Mouse (Mus musculus): ENCODE data around the gene Apoe. TPM values are rescaled to one million over a fixed set of nuclear protein-coding genes. Genes with fewer than 3 reads are reported as not detected.
"Not testable (repeated sequence)": the region's sequence is repeated elsewhere in the genome, so short reads cannot be mapped to it uniquely, and the experiment has no call there.

Gene Apoe
- polyA plus RNA-seq, 1 experiment, result 2.3 TPM

DNA sequence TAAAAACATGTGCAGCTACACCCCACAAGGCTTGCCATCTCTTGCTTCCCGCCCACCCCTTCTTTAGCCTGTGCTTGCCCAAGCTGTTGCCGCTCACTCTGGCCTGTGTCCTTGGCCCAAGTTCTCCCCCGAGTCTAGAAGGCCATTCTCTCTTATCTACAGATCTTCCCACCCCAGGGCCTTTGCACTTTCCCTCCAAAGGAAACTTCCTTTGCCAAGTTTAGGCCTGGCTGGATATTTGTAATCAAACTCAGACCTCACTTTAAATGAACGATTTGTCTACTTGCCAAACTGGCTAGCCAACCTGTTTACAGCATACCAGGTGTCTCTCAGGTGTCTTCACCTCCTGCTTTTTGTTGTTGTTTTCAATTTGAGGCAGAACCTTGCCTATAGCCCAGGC, 8.1 kb downstream of the Apoe start:
- Histone ChIP-seq H3K27me3 (ENCODE audit: control insufficient read depth, insufficient read depth, insufficient read length) (peaks cover 8% of the 10 kb centered on the region), H3K4me3 (no peak overlapping the region), H3K36me3 (ENCODE audit: control insufficient read depth, insufficient read depth) (no peaks in the 10 kb centered on the region), H3K79me2 (ENCODE audit: control insufficient read depth, insufficient read depth) (no peaks in the 10 kb centered on the region), H3K4me2 (ENCODE audit: low read depth) (no peak overlapping the region), H3ac (ENCODE audit: control insufficient read depth, insufficient read length) (no peak overlapping the region)
- TF ChIP-seq TCF3 (IDR thresholded peaks at IDR 0.05; ENCODE audit: insufficient read length, low read depth), result no peak
- TF ChIP-seq USF1 (IDR thresholded peaks at IDR 0.05; ENCODE audit: low read depth), result no peak
- no peak for TF ChIP-seq MYOD1 (IDR thresholded peaks at IDR 0.05; ENCODE audit: control insufficient read depth in 1 of 3, insufficient read length in 2 of 3, low read depth in 2 of 3)
- no peak for TF ChIP-seq E2F4 (IDR thresholded peaks at IDR 0.05; ENCODE audit: insufficient read depth)
- TF ChIP-seq CEBPB (IDR thresholded peaks at IDR 0.05; ENCODE audit: insufficient read depth, poor library complexity, severe bottlenecking), result no peak
- TF ChIP-seq MYOG (IDR thresholded peaks at IDR 0.05; ENCODE audit: control insufficient read depth in 1 of 3, insufficient read depth in 1 of 3, insufficient read length in 2 of 3, low read depth in 2 of 3), result no peak
- no peak for TF ChIP-seq REST (IDR thresholded peaks at IDR 0.05; ENCODE audit: insufficient read depth, insufficient read length)

DNA sequence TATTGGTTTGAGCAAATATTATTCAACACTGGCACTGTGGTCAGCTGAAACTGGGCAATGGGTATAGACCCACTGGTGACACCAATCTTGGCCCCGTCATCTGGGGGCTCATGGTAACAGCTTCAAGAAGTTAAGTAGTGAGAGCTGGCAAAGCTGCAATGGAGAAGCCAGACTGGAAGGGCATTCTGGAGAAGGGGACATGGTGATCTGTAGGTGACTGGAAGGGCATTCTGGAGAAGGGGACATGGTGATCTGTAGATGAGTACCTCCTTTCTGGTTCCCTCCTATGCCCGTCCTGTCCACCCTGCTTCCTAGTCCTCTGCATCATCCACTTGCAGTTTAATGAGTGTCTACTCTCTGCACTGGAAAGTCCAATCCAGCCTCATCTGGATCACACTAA, 10.4 kb downstream of the Apoe start:
- Histone ChIP-seq H3ac (ENCODE audit: control insufficient read depth, insufficient read length) (no peak overlapping the region), H3K4me2 (ENCODE audit: low read depth) (no peak overlapping the region), H3K4me3 (no peak overlapping the region), H3K27me3 (ENCODE audit: control insufficient read depth, insufficient read depth, insufficient read length) (peaks cover 15% of the 10 kb centered on the region), H3K79me2 (ENCODE audit: control insufficient read depth, insufficient read depth) (no peaks in the 10 kb centered on the region), H3K36me3 (ENCODE audit: control insufficient read depth, insufficient read depth) (no peaks in the 10 kb centered on the region)
- TF ChIP-seq TCF12 (IDR thresholded peaks at IDR 0.05; ENCODE audit: insufficient read depth, poor library complexity, severe bottlenecking) (no peak), POLR2AphosphoS2 (IDR thresholded peaks at IDR 0.05; ENCODE audit: insufficient read length, low read depth) (no peak), CEBPB (IDR thresholded peaks at IDR 0.05; ENCODE audit: insufficient read depth, poor library complexity, severe bottlenecking) (no peak), TCF3 (IDR thresholded peaks at IDR 0.05; ENCODE audit: insufficient read length, low read depth) (no peak), SRF (IDR thresholded peaks at IDR 0.05; ENCODE audit: control insufficient read depth, insufficient read length, low read depth) (no peak), POLR2A (IDR thresholded peaks at IDR 0.05; ENCODE audit: insufficient read length, low read depth) (no peak), E2F4 (IDR thresholded peaks at IDR 0.05; ENCODE audit: insufficient read depth) (no peak), MYOG (IDR thresholded peaks at IDR 0.05; ENCODE audit: control insufficient read depth in 1 of 3, insufficient read depth in 1 of 3, insufficient read length in 2 of 3, low read depth in 2 of 3) (no peak), REST (IDR thresholded peaks at IDR 0.05; ENCODE audit: insufficient read depth, insufficient read length) (no peak), USF1 (IDR thresholded peaks at IDR 0.05; ENCODE audit: low read depth) (no peak), MYOD1 (IDR thresholded peaks at IDR 0.05; ENCODE audit: control insufficient read depth in 1 of 3, insufficient read length in 2 of 3, low read depth in 2 of 3) (no peak), MAX (IDR thresholded peaks at IDR 0.05; ENCODE audit: low read depth) (no peak)

DNA sequence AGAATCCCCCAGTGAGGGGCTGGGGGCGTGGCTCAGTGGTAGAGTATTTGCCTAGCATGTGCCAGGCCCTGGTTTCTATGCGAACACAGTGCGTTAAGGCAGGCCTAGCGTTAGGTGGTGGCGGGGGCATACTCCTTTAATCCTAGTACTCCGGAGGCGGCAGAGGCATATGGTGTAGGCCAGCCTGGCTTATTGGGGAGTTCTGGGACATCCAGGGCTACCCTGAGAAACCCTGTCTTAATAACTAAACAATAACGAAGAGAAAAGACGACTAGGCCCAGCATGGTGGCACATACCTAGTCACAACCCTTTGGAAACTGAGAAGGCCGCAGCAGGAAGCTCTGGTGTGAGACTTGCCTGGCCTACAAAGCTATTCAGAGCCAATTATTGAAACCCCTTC, 10.9 kb downstream of the Apoe start:
- H3K79me2 ChIP-seq (ENCODE audit: control insufficient read depth, insufficient read depth), result no peaks in the 10 kb centered on the region
- peaks cover 15% of the 10 kb centered on the region for H3K27me3 ChIP-seq (ENCODE audit: control insufficient read depth, insufficient read depth, insufficient read length)
- no peak overlapping the region for H3ac ChIP-seq (ENCODE audit: control insufficient read depth, insufficient read length)
- H3K4me2 ChIP-seq (ENCODE audit: low read depth), result no peak overlapping the region
- H3K36me3 ChIP-seq (ENCODE audit: control insufficient read depth, insufficient read depth), result no peaks in the 10 kb centered on the region
- no peak for TF ChIP-seq TCF3 (IDR thresholded peaks at IDR 0.05; ENCODE audit: insufficient read length, low read depth)
- TF ChIP-seq REST (IDR thresholded peaks at IDR 0.05; ENCODE audit: insufficient read depth, insufficient read length), result no peak
- no peak for TF ChIP-seq USF1 (IDR thresholded peaks at IDR 0.05; ENCODE audit: low read depth)
- TF ChIP-seq SRF (IDR thresholded peaks at IDR 0.05; ENCODE audit: control insufficient read depth, insufficient read length, low read depth), result no peak
- no peak overlapping the region for H3K4me3 ChIP-seq

DNA sequence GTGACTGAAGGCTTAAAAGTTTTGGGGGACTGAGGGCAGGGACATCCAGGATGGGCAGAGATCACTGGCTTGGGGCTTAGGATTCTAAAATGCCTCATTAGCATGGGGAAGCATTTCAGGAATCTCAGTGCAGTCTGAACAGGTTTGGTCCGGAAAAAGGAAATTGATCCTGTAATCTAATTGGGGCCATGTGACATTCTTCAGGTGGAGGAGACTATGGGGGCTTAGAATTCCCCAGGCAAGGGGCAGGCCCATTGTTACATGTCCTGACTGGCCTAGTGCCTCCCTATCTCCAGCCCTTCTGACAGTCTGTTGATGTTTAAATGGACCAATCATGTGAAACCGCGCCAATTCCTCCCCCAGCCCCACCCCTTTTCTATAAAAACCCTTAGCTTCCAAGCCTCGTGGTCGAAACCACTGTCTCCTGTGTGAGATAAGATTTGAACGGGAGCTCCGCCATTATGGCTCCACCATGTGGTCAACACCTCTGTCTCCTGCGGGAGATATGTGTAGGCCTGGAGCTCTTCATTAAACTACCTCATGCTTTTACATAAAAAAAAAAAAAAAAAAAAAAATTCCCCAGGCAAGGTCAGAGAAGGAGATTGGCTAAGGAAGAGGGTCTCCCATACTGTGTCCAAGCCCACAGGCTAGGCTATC, 11.9 kb downstream of the Apoe start:
- not testable (repeated sequence) for H3ac ChIP-seq (ENCODE audit: control insufficient read depth, insufficient read length); H3K36me3 ChIP-seq (ENCODE audit: control insufficient read depth, insufficient read depth); H3K4me2 ChIP-seq (ENCODE audit: low read depth); H3K79me2 ChIP-seq (ENCODE audit: control insufficient read depth, insufficient read depth); H3K4me3 ChIP-seq
- peaks cover 15% of the 10 kb centered on the region for H3K27me3 ChIP-seq (ENCODE audit: control insufficient read depth, insufficient read depth, insufficient read length)

DNA sequence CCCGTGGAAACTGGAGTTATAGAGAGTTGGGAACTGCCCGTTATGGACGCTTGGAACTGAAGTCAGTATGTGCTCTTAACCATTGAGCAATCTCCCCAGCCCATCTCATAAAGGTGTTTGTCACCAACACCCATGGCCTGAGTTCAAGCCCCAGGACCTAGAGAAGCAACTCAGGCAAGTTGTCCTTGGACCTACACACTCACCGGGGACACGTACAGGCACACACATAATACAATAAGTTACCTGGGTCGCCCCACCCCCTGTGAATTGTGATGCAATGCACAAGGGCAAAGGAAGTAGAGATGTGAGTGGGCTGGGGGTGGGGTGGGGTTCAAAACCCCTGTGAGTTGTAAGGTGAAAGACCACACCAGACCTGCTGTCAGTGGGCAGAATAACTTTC, 12.5 kb downstream of the Apoe start:
- no peak overlapping the region for H3K4me3 ChIP-seq
- no peak overlapping the region for H3ac ChIP-seq (ENCODE audit: control insufficient read depth, insufficient read length)
- no peaks in the 10 kb centered on the region for H3K79me2 ChIP-seq (ENCODE audit: control insufficient read depth, insufficient read depth)
- TF ChIP-seq MYOD1 (IDR thresholded peaks at IDR 0.05; ENCODE audit: control insufficient read depth in 1 of 3, insufficient read length in 2 of 3, low read depth in 2 of 3) (no peak), E2F4 (IDR thresholded peaks at IDR 0.05; ENCODE audit: insufficient read depth) (no peak), TCF12 (IDR thresholded peaks at IDR 0.05; ENCODE audit: insufficient read depth, poor library complexity, severe bottlenecking) (no peak), TCF3 (IDR thresholded peaks at IDR 0.05; ENCODE audit: insufficient read length, low read depth) (no peak), MAX (IDR thresholded peaks at IDR 0.05; ENCODE audit: low read depth) (no peak), POLR2A (IDR thresholded peaks at IDR 0.05; ENCODE audit: insufficient read length, low read depth) (no peak), POLR2AphosphoS2 (IDR thresholded peaks at IDR 0.05; ENCODE audit: insufficient read length, low read depth) (no peak), USF1 (IDR thresholded peaks at IDR 0.05; ENCODE audit: low read depth) (no peak), REST (IDR thresholded peaks at IDR 0.05; ENCODE audit: insufficient read depth, insufficient read length) (no peak), CEBPB (IDR thresholded peaks at IDR 0.05; ENCODE audit: insufficient read depth, poor library complexity, severe bottlenecking) (no peak), MYOG (IDR thresholded peaks at IDR 0.05; ENCODE audit: control insufficient read depth in 1 of 3, insufficient read depth in 1 of 3, insufficient read length in 2 of 3, low read depth in 2 of 3) (no peak)
- no peaks in the 10 kb centered on the region for H3K36me3 ChIP-seq (ENCODE audit: control insufficient read depth, insufficient read depth)
- peaks cover 16% of the 10 kb centered on the region for H3K27me3 ChIP-seq (ENCODE audit: control insufficient read depth, insufficient read depth, insufficient read length)
- H3K4me2 ChIP-seq (ENCODE audit: low read depth), result no peak overlapping the region
